Mouse (Mus musculus): ENCODE results near the gene Fbxo8.

GRCm38 (mm10) chr8:56620691-56621090 is 69.8 kb downstream of the Fbxo8 start:
- TF ChIP-seq CTCF (IDR thresholded peaks at IDR 0.05; ENCODE audit: low read depth, low read length) (no peak), GATA2 (IDR thresholded peaks at IDR 0.05; ENCODE audit: borderline replicate concordance, low read depth, low read length) (no peak), POLR2AphosphoS5 (IDR thresholded peaks at IDR 0.05; ENCODE audit: insufficient replicate concordance, low read depth, low read length) (no peak), TAL1 (conservative IDR thresholded peaks at IDR 0.05; ENCODE audit: low read depth, low read length) (no peak), GATA1 (IDR thresholded peaks at IDR 0.05; ENCODE audit: borderline replicate concordance, low read length) (no peak)

Measured in G1E (cell line).